Mouse (Mus musculus) midbrain, embryonic 16.5 days (tissue): ENCODE results near the gene 0610040J01Rik. TPM values are rescaled to one million over a fixed set of nuclear protein-coding genes. Genes with fewer than 3 reads are reported as not detected.

Experiments used
- ATAC-seq: fragments of 200-750 bp; cut with Nextera tagmentation; 2 replicates; pipeline ENCODE4 v1.8.0; 2017; ENCODE audit warnings: moderate TSS enrichment
- H3K27ac ChIP-seq: fragments of 300-500 bp; sonication (generic); 2 replicates; pipeline ENCODE4 v1.5.1; 2014; ENCODE audit warnings: mild to moderate bottlenecking, low read length, mixed read lengths
- H3K27me3 ChIP-seq: fragments of 300-500 bp; sonication (generic); 2 replicates; pipeline ENCODE4 v1.6.1; 2014; ENCODE audit warnings: low read depth, low read length, mixed read lengths; ENCODE audit not compliant: control insufficient read depth, insufficient read depth
- H3K36me3 ChIP-seq: fragments of 300-500 bp; sonication (generic); 2 replicates; pipeline ENCODE4 v1.6.1; 2014; ENCODE audit warnings: mild to moderate bottlenecking, low read length, moderate library complexity, mixed read lengths; ENCODE audit not compliant: control insufficient read depth, insufficient read depth
- H3K4me1 ChIP-seq: fragments of 300-500 bp; sonication (generic); 2 replicates; pipeline ENCODE4 v1.6.1; 2014; ENCODE audit warnings: mild to moderate bottlenecking, low read length, mixed read lengths; ENCODE audit not compliant: control insufficient read depth, insufficient read depth
- H3K4me2 ChIP-seq: fragments of 300-500 bp; sonication (generic); 2 replicates; pipeline ENCODE4 v1.6.1; 2014; ENCODE audit warnings: mild to moderate bottlenecking, low read length, mixed read lengths
- H3K4me3 ChIP-seq: fragments of 300-500 bp; sonication (generic); 2 replicates; pipeline ENCODE4 v1.5.1; 2014; ENCODE audit warnings: low read depth, mild to moderate bottlenecking, low read length, moderate library complexity, mixed read lengths
- H3K9ac ChIP-seq: fragments of 300-500 bp; sonication (generic); 2 replicates; pipeline ENCODE4 v1.6.1; 2014; ENCODE audit warnings: low read depth, low read length, mixed read lengths
- H3K9me3 ChIP-seq: fragments of 300-500 bp; sonication (generic); replicated peaks from 2 replicates; pipeline ENCODE4 v1.6.1; 2014; ENCODE audit warnings: mild to moderate bottlenecking, low read length, mixed read lengths; ENCODE audit not compliant: control insufficient read depth, poor library complexity, severe bottlenecking
- WGBS: fragments of 180-500 bp; shearing (Covaris S2); extraction: QIAGEN DNeasy Blood & Tissue Kit; methylation state at CpG from one replicate; pipeline ENCODE4 v1.1.7; 2014; 5-methylcytosine and 5-hydroxymethylcytosine counted together
- polyA plus RNA-seq: library from polyadenylated mRNA; unstranded; fragments of >200 nt; fragmentation: Nextera tagmentation; extraction: Ambion mirVana; gene quantifications from 2 replicates; pipeline ENCODE4 v1.2.1, GENCODE M21; 2015

0610040J01Rik gene
- 3.2 and 3.6 TPM in 2 replicates for polyA plus RNA-seq

DNA sequence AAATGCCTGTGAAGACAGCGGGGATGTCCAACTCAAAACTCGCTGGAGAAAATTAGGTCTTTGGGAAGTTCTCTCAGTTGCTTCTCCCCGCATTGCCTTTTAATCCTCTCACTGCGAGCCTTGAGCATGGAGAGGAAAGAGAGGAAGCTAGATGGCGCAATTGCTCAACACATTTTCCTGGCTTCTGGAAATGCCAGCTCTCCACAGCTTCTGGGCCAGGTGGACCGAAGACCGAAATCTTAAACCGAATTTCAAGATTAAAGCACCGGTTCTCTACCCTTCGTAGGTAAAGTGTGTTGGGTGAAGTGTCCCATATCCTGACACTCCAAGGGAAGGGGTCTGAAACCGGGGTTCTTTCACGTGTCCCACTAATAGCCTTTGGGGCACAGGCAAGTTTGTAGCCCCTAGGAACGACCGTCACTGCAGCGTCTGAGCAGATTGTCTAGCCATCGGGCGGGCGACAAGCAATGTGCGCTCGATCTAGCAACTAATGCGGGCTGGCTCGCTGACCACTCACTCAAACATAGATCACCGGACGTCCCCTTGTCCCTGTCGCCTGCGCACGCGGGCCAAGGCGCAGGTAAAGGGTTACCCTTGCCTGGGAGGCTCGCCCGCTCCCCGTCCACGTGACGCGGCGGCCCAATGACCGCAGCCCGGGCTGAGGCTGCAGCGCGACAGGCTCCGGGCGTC is at the start of gene 0610040J01Rik:
Gene 0610040J01Rik (plus strand): TSS at position 545 of the 690 bp plus-strand sequence.
- Histone ChIP-seq H3K9ac (peak within 1 kb of the TSS; percentile 68), H3K4me1 (peaks cover 7% of the 10 kb centered on the region; the same call in 1 of the 2 replicates), H3K4me2 (peak within 1 kb of the TSS; percentile 97), H3K27ac (no peak within 1 kb of the TSS), H3K9me3 (peaks cover 3% of the 10 kb centered on the region; the same call in 1 of the 2 replicates), H3K27me3 (peaks cover 3% of the 10 kb centered on the region; the same call in 1 of the 2 replicates), H3K36me3 (peaks cover 4% of the 10 kb centered on the region; the same call in 1 of the 2 replicates), H3K4me3 (peak within 1 kb of the TSS; percentile 54)
- WGBS: 3% methylated on average over 42 of the region's 42 CpGs
- peak; percentile 94 for ATAC-seq

DNA sequence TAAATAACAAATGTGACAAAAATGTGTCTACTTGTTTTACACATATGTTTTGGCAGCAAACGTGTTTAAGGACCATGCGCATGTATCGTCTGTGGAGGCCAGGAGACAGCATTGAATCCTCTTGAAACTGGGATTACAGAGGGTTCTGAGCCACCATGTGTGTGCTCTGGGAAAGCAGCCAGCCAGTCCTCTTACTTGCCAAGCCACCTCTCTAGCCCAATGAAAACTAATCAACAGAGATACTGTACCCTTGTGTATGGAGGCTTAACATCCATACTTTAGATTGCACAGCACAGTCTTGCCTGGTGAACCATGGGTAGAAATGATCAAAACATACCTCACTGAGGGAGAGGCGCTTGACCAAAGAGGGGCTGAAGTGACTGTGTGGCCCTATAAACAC is 46.3 kb upstream of the 0610040J01Rik start:
- H3K4me1 ChIP-seq: no peaks in the 10 kb centered on the region
- 83% methylated on average over 4 of the region's 4 CpGs for WGBS
- no peak overlapping the region for H3K4me2 ChIP-seq
- no peak overlapping the region for H3K27ac ChIP-seq
- H3K9me3 ChIP-seq: no peaks in the 10 kb centered on the region
- no peak overlapping the region for H3K4me3 ChIP-seq
- no peak overlapping the region for H3K9ac ChIP-seq
- H3K36me3 ChIP-seq: no peaks in the 10 kb centered on the region
- H3K27me3 ChIP-seq: no peaks in the 10 kb centered on the region
- no peak; the same call in 1 of the 2 replicates for ATAC-seq

- no peak overlapping the region for H3K27ac ChIP-seq
- no peaks in the 10 kb centered on the region for H3K9me3 ChIP-seq
- no peaks in the 10 kb centered on the region for H3K36me3 ChIP-seq
- H3K9ac ChIP-seq: no peak overlapping the region
- H3K4me2 ChIP-seq: no peak overlapping the region
- H3K4me3 ChIP-seq: no peak overlapping the region
- peak; percentile 69 for ATAC-seq
- 41% methylated on average over 6 of the region's 6 CpGs for WGBS
- H3K4me1 ChIP-seq: no peaks in the 10 kb centered on the region
- H3K27me3 ChIP-seq: no peaks in the 10 kb centered on the region
These were observed 45.4 kb upstream of the 0610040J01Rik start for GRCm38 (mm10) chr5:63766715-63767114.

DNA sequence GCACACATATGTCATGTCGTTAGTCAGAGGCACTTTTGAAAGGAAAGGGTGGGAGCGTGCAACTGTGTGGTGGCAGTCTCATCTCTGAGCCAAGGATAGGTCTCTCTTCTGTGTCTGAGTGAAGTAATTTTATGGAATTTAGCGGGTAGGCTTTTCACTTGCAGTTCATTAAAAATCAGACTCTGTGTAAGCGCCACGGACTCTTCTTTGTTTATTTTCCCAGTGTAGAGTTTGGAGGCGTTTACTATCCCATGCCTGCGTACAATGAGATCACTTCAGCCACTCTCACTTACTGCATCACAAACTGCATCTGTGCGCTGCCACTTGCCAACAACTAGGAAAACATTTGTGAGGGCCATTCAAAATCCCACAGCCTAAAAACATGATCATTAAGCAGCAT is 44.7 kb upstream of the 0610040J01Rik start:
- Histone ChIP-seq H3K4me2 (peak overlapping the region; percentile 29; the same call in 1 of the 2 replicates), H3K9ac (no peak overlapping the region), H3K4me3 (no peak overlapping the region), H3K4me1 (no peaks in the 10 kb centered on the region), H3K9me3 (no peaks in the 10 kb centered on the region), H3K36me3 (no peaks in the 10 kb centered on the region), H3K27ac (no peak overlapping the region), H3K27me3 (no peaks in the 10 kb centered on the region)
- ATAC-seq: 0 out of 2 replicates have a peak, but pooled peaks have one; percentile 34
- 70% methylated on average over 8 of the region's 8 CpGs for WGBS

DNA sequence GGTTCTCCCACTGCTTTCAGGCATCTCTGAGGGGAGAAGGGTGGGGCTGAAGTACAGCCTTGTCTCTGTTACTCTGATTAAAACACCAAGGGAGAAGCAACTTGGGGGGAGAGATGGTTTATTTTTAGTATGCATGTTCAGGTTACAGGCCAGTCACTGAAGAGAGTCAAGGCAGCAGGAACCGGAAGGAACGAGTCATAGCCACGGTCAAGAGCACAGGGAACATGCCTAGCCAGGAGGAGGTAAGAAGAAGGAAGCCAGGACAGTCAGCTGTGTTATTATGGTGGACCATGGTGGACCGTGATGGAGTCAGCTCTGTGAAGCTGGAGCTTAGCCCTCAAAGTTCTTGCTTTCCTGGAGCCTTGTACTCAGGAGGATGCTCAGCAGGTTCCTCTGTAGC is 43.9 kb upstream of the 0610040J01Rik start:
- H3K4me1 ChIP-seq: no peaks in the 10 kb centered on the region
- ATAC-seq: no peak
- no peaks in the 10 kb centered on the region for H3K36me3 ChIP-seq
- no peak overlapping the region for H3K4me2 ChIP-seq
- no peaks in the 10 kb centered on the region for H3K9me3 ChIP-seq
- H3K4me3 ChIP-seq: no peak overlapping the region
- H3K9ac ChIP-seq: no peak overlapping the region
- H3K27ac ChIP-seq: no peak overlapping the region
- H3K27me3 ChIP-seq: no peaks in the 10 kb centered on the region
- 89% methylated on average over 4 of the region's 4 CpGs for WGBS

- no peak for ATAC-seq
- Histone ChIP-seq H3K9ac (no peak overlapping the region), H3K27ac (no peak overlapping the region), H3K27me3 (no peaks in the 10 kb centered on the region), H3K36me3 (no peaks in the 10 kb centered on the region), H3K9me3 (no peaks in the 10 kb centered on the region), H3K4me1 (no peaks in the 10 kb centered on the region), H3K4me3 (no peak overlapping the region), H3K4me2 (no peak overlapping the region)
- 63% methylated on average over 2 of the region's 2 CpGs for WGBS
These were observed 39.2 kb upstream of the 0610040J01Rik start for GRCm38 (mm10) chr5:63772971-63773370.

DNA sequence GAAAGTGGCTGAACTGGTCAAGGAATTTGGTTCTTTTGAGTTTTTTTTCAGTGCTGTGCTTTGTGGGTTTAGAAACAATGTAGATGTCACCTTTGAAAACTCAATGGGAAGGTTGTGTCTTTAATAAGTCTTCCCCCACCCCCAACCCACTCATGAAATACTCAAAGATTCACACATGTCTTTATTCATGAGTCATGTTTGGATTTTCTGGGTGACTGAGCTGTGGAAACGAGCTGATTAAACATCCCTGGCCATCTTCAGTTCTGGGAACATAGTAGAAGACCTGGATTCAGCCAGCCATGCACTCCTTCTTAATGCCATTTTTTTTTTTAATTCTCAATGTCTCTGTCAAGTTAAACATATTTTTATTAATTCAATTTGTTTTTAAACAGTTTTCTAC is 38.6 kb upstream of the 0610040J01Rik start:
- H3K4me1 ChIP-seq: no peaks in the 10 kb centered on the region
- H3K36me3 ChIP-seq: no peaks in the 10 kb centered on the region
- no peak overlapping the region for H3K4me2 ChIP-seq
- 46% methylated on average over 1 of the region's 1 CpGs for WGBS
- no peak overlapping the region for H3K27ac ChIP-seq
- no peaks in the 10 kb centered on the region for H3K9me3 ChIP-seq
- no peak for ATAC-seq
- H3K9ac ChIP-seq: no peak overlapping the region
- H3K27me3 ChIP-seq: no peaks in the 10 kb centered on the region
- no peak overlapping the region for H3K4me3 ChIP-seq

- Histone ChIP-seq H3K4me1 (no peaks in the 10 kb centered on the region), H3K27ac (no peak overlapping the region), H3K4me3 (no peak overlapping the region), H3K4me2 (no peak overlapping the region), H3K27me3 (no peaks in the 10 kb centered on the region), H3K9me3 (no peaks in the 10 kb centered on the region; the same call in 1 of the 2 replicates), H3K9ac (no peak overlapping the region), H3K36me3 (no peaks in the 10 kb centered on the region)
- no peak for ATAC-seq
- WGBS: 86% methylated on average over 10 of the region's 10 CpGs
These were observed 23.9 kb upstream of the 0610040J01Rik start for GRCm38 (mm10) chr5:63788156-63788826.

GRCm38 (mm10) chr5:63812509-63812865 is 324 bp downstream of the 0610040J01Rik start:
- peaks cover 7% of the 10 kb centered on the region; the same call in 1 of the 2 replicates for H3K4me1 ChIP-seq
- H3K4me2 ChIP-seq: peak overlapping the region; percentile 97
- no peak; the same call in 1 of the 2 replicates for ATAC-seq

More at GRCm38 (mm10) chr5:63812509-63812865, 324 bp downstream of the 0610040J01Rik start:
- WGBS: under 1% methylated on average over 26 of the region's 26 CpGs
- H3K4me3 ChIP-seq: peak overlapping the region; percentile 54
- peaks cover 3% of the 10 kb centered on the region; the same call in 1 of the 2 replicates for H3K27me3 ChIP-seq
- H3K9me3 ChIP-seq: peaks cover 3% of the 10 kb centered on the region; the same call in 1 of the 2 replicates
- no peaks in the 10 kb centered on the region; the same call in 1 of the 2 replicates for H3K36me3 ChIP-seq
- no peak overlapping the region for H3K27ac ChIP-seq
- peak overlapping the region; percentile 68 for H3K9ac ChIP-seq
